Mouse (Mus musculus) neural tube, embryonic 10.5 days (tissue): ENCODE results near the gene Ankrd13d.
A peak's percentile ranks its signal among the peaks of the same experiment; 100 is the strongest.

Experiments used
- DNase-seq: peaks from one replicate; pipeline ENCODE4 v3.0.0-alpha.2; 2017; ENCODE audit warnings: low spot score; ENCODE audit errors: extremely low spot score

The Ankrd13d gene

GRCm38 (mm10) chr19:4301735-4302651 lies 19.1 kb upstream of the Ankrd13d start:
- DNase-seq: no peak

- no peak for DNase-seq
Observed at GRCm38 (mm10) chr19:4300852-4301734, 18.2 kb upstream of the Ankrd13d start.

- no peak for DNase-seq
Observed at GRCm38 (mm10) chr19:4300271-4300704, 17.4 kb upstream of the Ankrd13d start.

- DNase-seq: no peak
Observed at GRCm38 (mm10) chr19:4299574-4300270, 16.8 kb upstream of the Ankrd13d start.

- DNase-seq: no peak
Observed at GRCm38 (mm10) chr19:4299126-4299525, 16.2 kb upstream of the Ankrd13d start.

- no peak for DNase-seq
Observed at GRCm38 (mm10) chr19:4298322-4299121, 15.6 kb upstream of the Ankrd13d start.

- no peak for DNase-seq
Observed at GRCm38 (mm10) chr19:4297851-4298250, 14.9 kb upstream of the Ankrd13d start.

GRCm38 (mm10) chr19:4296611-4297010 lies 13.7 kb upstream of the Ankrd13d start:
- no peak for DNase-seq

- no peak for DNase-seq
Observed at GRCm38 (mm10) chr19:4295391-4295790, 12.5 kb upstream of the Ankrd13d start.

- DNase-seq: no peak
Observed at GRCm38 (mm10) chr19:4294381-4295097, 11.6 kb upstream of the Ankrd13d start.

- no peak for DNase-seq
Observed at GRCm38 (mm10) chr19:4291161-4291560, 8.2 kb upstream of the Ankrd13d start.

- DNase-seq: no peak
Observed at GRCm38 (mm10) chr19:4290749-4291148, 7.8 kb upstream of the Ankrd13d start.

GRCm38 (mm10) chr19:4283653-4284052 lies 716 bp upstream of the Ankrd13d start:
- peak; percentile 24 for DNase-seq

- no peak for DNase-seq
Observed at GRCm38 (mm10) chr19:4280425-4280824, 2.5 kb downstream of the Ankrd13d start.

- no peak for DNase-seq
Observed at GRCm38 (mm10) chr19:4279487-4279886, 3.5 kb downstream of the Ankrd13d start.

- no peak for DNase-seq
Observed at GRCm38 (mm10) chr19:4270972-4271371, 12.0 kb downstream of the Ankrd13d start.

GRCm38 (mm10) chr19:4270187-4270586 lies 12.8 kb downstream of the Ankrd13d start:
- no peak for DNase-seq

GRCm38 (mm10) chr19:4268566-4269361 lies 14.2 kb downstream of the Ankrd13d start, which contains the start of gene Ssh3:
TSS of gene Ssh3 (minus strand) at chr19:4269180.
- DNase-seq: no peak

- DNase-seq: no peak
Observed at GRCm38 (mm10) chr19:4265956-4266355, 17.0 kb downstream of the Ankrd13d start.
